Mouse (Mus musculus) embryo, embryonic 10 days (tissue): Measurements from ENCODE around the gene Lrrc58.

ENCODE experiments used
- DNase-seq: peaks from one replicate; pipeline ENCODE4 v3.0.0-alpha.2; 2015; ENCODE audit warnings: low spot score

The Lrrc58 gene

DNA sequence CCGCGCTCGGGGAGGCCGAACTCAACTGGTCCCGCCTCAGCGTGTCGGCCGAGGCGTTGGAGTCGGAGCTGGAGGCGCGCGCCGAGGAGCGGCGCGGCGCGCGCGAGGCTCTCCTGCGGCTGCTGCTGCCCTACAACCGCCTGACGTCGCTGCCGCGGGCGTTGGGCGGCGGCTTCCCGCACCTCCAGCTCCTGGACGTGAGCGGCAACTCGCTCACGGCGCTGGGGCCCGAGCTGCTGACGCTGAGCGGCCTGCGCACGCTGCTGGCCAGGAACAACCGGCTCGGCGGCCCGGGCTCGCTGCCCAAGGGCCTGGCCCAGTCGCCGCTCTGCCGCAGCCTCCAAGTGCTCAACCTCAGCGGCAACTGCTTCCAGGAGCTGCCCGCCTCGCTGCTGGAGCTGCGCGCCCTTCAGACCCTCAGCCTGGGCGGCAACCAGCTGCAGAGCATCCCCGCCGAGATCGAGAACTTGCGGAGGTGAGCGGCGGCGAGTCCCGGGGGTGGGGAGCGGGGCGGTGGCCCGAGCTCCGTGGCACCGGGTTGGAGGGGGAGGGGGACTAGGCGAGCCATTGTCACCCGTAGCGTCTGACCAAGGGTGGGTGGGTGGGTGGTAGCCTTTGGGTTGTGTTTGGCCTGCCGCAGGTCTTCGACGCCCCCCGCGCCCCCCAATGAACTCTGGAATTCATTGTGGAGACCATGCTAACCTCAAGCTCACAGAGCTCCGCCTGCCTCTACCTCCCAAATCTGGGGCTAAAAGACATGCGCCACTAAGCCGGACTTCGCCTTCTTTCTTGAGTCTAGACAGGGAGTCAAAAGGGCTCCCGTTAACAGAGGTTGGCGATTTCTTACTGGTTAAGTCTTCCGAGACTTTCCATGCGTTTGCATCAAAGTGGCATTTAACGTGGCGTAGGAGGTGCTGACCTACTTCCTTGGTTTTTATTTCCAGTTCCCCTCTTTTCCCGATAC, 599 bp downstream of the Lrrc58 start:
- peak; percentile 67 for DNase-seq

GRCm38 (mm10) chr16:37869470-37870231, 1.5 kb downstream of the Lrrc58 start:
- peak; percentile 29 for DNase-seq

DNA sequence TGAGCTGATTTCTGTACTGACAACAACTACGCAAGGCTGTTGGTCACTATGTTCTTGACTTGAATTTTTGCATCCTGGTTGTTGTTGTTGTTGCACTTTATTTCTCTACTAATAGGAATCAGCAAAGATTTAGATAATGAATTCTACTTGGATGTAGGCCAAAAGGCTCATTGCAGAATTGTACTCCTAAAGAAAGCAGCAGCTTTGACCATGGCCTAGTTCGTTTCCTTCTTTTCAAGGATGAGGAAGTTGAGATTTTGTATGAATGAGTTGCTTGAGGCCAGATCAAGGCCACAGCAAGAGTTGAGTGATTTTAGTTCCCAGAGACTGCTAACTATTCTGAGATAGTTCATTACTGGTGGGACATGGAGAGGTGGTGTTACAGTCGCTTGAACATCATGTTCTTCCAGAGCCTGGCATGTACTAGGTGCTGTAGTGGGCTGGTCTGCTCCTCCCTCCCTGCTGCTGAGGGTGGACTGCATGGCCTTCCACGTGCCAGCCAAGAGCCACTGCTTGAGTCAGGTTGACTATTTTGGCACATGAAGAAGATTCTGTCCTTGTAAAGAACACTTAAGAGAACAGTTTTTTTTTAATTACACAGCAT, 3.0 kb downstream of the Lrrc58 start:
- DNase-seq, result no peak

- DNase-seq, result no peak
These were observed 6.5 kb downstream of the Lrrc58 start for GRCm38 (mm10) chr16:37874501-37875235.

GRCm38 (mm10) chr16:37877406-37877805, 9.2 kb downstream of the Lrrc58 start:
- no peak for DNase-seq

GRCm38 (mm10) chr16:37878951-37879505, 10.8 kb downstream of the Lrrc58 start:
- DNase-seq, result no peak

- no peak for DNase-seq
These were observed 11.7 kb downstream of the Lrrc58 start for GRCm38 (mm10) chr16:37879750-37880419.

GRCm38 (mm10) chr16:37881168-37881567, 13.0 kb downstream of the Lrrc58 start:
- no peak for DNase-seq

GRCm38 (mm10) chr16:37888986-37889385, 20.8 kb downstream of the Lrrc58 start:
- DNase-seq, result no peak

DNA sequence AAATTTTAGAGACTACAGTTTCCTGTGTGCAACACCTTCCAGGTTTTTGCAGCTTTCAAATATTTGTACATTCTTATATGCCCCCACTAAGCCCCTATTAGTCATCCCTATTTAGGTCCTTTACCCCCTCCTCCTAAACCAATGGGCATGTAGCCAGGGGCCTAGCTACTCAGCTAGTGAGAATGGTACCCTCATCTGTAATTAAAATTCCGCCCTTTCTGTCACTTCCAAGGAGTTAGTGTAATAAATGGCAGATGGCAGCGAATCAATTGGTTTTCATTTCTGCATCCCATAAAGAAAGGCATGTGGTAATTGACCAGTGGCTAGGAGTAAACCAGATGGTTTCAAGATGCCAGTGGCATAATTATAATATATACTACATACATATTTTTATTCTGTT, 24.5 kb downstream of the Lrrc58 start:
- DNase-seq, result no peak

DNA sequence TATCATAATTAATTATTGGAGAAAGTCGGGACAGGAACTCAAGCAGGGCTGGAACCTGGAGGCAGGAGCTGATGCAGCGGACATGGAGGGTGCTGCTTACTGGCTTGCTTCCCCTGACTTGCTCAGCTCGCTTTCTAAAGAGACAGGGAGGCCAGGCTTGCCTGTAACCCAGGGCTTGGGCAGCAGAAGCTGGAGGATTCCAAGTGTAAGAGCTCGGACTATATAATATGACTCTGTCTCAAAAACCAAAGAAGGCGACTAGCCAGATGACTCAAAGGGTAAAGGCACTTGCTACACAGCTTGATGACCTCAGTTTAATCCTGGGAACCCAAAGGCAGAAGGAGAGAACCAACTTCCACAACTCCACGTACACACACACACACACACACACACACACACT, 25.2 kb downstream of the Lrrc58 start:
- DNase-seq, result no peak

DNA sequence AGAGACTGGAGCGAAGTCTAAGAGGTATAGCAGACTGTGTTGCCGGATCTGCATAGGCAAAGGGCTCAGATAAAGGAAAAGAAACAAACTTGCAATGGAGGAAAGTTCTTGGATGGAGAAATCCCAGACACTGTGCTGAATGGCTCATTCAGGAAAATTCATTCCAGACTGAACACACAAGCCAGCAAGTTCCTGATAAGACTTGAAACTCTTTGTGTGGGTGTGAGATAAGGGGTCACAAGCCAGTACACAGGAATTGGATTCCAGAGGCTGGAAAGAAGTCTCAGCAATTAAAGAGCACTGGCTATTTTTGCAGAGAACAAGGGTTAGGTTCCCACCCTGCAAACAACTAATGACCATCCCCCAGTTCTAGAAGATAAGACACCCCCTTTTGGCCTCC, 25.8 kb downstream of the Lrrc58 start:
- DNase-seq, result no peak

- DNase-seq, result no peak
These were observed 30.6 kb downstream of the Lrrc58 start for GRCm38 (mm10) chr16:37898790-37899189.

DNA sequence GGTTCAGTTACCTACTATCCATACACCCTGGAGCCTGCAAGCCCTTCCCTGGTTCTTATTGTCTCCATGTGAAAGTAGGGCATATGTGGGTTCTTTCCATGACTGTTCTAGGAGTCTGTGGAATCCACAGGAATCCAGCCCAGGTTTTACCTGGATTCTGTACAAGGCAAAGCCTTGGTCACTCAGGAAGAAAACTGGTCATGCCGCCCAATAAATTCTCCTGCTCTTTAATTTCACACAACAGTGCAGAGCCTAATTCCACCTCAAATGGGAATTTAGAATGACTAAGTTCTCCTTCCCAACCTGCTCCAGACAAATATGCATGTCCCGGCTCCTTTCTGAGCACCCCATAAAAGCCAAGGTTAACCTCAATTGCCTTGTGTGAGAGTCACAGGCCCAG, 31.2 kb downstream of the Lrrc58 start:
- no peak for DNase-seq

GRCm38 (mm10) chr16:37901318-37901717, 33.1 kb downstream of the Lrrc58 start:
- DNase-seq, result peak; percentile 28

- no peak for DNase-seq
These were observed 38.3 kb downstream of the Lrrc58 start for GRCm38 (mm10) chr16:37906456-37906855.

DNA sequence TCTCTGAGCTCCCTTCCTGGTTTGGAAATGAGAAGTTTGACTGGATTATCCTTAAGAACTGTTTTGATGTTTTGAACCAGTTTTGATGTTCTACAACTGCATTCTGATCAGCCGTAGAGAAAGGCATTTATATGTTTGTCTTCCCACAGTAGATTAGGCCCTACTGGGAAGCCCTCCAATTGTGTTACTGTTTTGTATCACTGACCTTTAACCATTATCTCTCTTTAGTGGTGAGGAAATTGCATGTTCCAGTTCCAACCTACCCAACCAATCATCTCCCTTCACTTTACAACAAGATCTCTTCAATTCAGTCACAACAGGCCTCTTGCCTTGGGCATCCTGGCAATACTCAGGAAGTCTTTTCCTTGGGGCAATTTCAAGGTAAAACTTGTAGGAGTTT, 42.9 kb downstream of the Lrrc58 start:
- DNase-seq, result no peak

DNA sequence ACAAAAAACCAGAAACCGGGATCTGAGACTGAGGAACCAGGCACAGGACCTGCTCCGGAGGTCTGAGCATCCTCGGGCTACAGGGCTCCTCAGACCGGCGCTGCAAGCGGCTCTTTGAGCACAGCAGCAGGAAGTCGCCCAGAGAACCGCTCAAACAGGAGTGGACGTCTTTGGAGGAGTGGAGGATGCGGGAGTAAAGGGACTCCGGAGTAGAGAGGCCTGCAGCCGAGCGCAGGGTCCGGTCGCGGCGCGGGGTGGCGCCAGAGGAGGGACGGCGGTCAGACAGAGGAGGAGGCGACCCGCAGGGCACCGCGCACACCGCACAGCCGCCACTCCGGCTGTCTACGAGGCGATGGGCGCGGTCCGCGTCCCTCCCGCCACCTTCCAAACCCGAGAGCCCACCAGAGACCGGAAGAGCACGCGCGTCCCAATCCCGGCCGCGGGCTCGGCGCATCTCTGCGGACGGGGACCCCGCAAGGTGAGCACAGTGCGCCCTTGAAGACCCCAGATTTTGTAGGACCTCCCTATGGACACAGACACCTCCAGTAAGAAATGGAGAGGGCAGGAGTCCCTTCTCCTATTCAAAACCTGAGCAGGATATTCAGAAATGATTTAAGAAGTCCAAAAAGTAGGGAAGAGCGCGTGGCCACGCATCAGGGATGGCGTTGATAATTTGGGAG, 48.1 kb downstream of the Lrrc58 start, which contains the start of gene Gpr156:
Gene Gpr156, plus strand, starts transcription at position 359 of the 680 bp plus-strand sequence.
- DNase-seq, result peak; percentile 77

GRCm38 (mm10) chr16:37916818-37917201, 48.6 kb downstream of the Lrrc58 start:
- DNase-seq, result no peak

- DNase-seq, result no peak
These were observed 50.8 kb downstream of the Lrrc58 start for GRCm38 (mm10) chr16:37919000-37919399.
